In genomic region chr10:43540442-43541152, GRCm38 (mm10) we compare ENCODE assay signal across 8 mouse cellular contexts. TPM values are rescaled to one million over a fixed set of nuclear protein-coding genes. Genes with fewer than 3 reads are reported as not detected.
A peak's percentile ranks its signal among the peaks of the same experiment; 100 is the strongest.
DNase-seq lines count a peak whose midpoint lies in the region; ATAC-seq lines count a peak whose summit lies in the region.

TSS of gene 1700021F05Rik (minus strand) at chr10:43540994.

- H3K27me3 ChIP-seq in heart, embryonic 14.5 days (ENCODE audit: control insufficient read depth, insufficient read depth, low read length), result no peaks in the 10 kb centered on the region
- H3K27me3 ChIP-seq in liver, embryonic 13.5 days, result no peaks in the 10 kb centered on the region
- no peaks in the 10 kb centered on the region for H3K27me3 ChIP-seq in stomach, embryonic 16.5 days (ENCODE audit: control insufficient read depth, insufficient read depth, low read length)

- under 1% methylated on average over 35 of the region's 56 CpGs for WGBS in heart, embryonic 14.5 days
- WGBS in liver, embryonic 13.5 days (ENCODE audit: insufficient replicate concordance), result under 1% methylated on average over 52 of the region's 56 CpGs
- WGBS in stomach, embryonic 16.5 days, result under 1% methylated on average over 51 of the region's 56 CpGs

- peak within 1 kb of the TSS; percentile 77 to 86 for H3K4me3 ChIP-seq in heart, embryonic 14.5 days (ENCODE audit: control insufficient read depth in 1 of 2, insufficient read depth in 1 of 2, low read depth in 1 of 2, low read length in 2 of 2)
- peak within 1 kb of the TSS; percentile 91 for H3K4me3 ChIP-seq in liver, embryonic 13.5 days (replicated peaks)
- peak within 1 kb of the TSS; percentile 62 for H3K4me3 ChIP-seq in stomach, embryonic 16.5 days (replicated peaks; ENCODE audit: low read length)

- H3K4me2 ChIP-seq in heart, embryonic 14.5 days (ENCODE audit: low read length), result peak within 1 kb of the TSS; percentile 76
- H3K4me2 ChIP-seq in liver, embryonic 13.5 days, result peak within 1 kb of the TSS; percentile 79
- H3K4me2 ChIP-seq in stomach, embryonic 16.5 days (ENCODE audit: low read depth, low read length), result peak within 1 kb of the TSS; percentile 75

- peak; percentile 98 for ATAC-seq in erythroid progenitor cell, adult 5-6 weeks (replicated peaks; ENCODE audit: low FRiP score, poor library complexity, severe bottlenecking)
- ATAC-seq in heart, embryonic 14.5 days (ENCODE audit: insufficient number of reproducible peaks, insufficient read depth, low FRiP score, low read depth), result peak; percentile 97
- ATAC-seq in liver, embryonic 13.5 days (ENCODE audit: low read depth), result peak; percentile 99
- ATAC-seq in stomach, embryonic 16.5 days (ENCODE audit: insufficient read depth, low FRiP score), result peak; percentile 99

- H3K9me3 ChIP-seq in heart, embryonic 14.5 days (ENCODE audit: control insufficient read depth, low read length), result no peaks in the 10 kb centered on the region
- no peaks in the 10 kb centered on the region for H3K9me3 ChIP-seq in liver, embryonic 13.5 days (replicated peaks)
- no peaks in the 10 kb centered on the region for H3K9me3 ChIP-seq in stomach, embryonic 16.5 days (replicated peaks; ENCODE audit: control insufficient read depth, low read length)

- peaks cover 2 to 9% of the 10 kb centered on the region in 2 experiments; a peak in 2 of 4 replicates for H3K4me1 ChIP-seq in heart, embryonic 14.5 days (ENCODE audit: control insufficient read depth in 2 of 2, insufficient read depth in 2 of 2, low read length in 2 of 2)
- peaks cover 24% of the 10 kb centered on the region for H3K4me1 ChIP-seq in liver, embryonic 13.5 days (replicated peaks)
- H3K4me1 ChIP-seq in stomach, embryonic 16.5 days (ENCODE audit: control insufficient read depth, insufficient read depth, low read length), result peaks cover 12% of the 10 kb centered on the region

- H3K9ac ChIP-seq in heart, embryonic 14.5 days (ENCODE audit: low read length), result peak within 1 kb of the TSS; percentile 95
- H3K9ac ChIP-seq in liver, embryonic 13.5 days, result peak within 1 kb of the TSS; percentile 92
- H3K9ac ChIP-seq in stomach, embryonic 16.5 days (ENCODE audit: low read length), result peak within 1 kb of the TSS; percentile 87

- DNase-seq in CD4-positive helper T cell, adult 2 months (ENCODE audit: low read depth, low spot score), result peak; percentile 96
- DNase-seq in brain, embryonic 18.5 days (ENCODE audit: low read depth, low spot score), result peak; percentile 80
- DNase-seq in kidney, postnatal 14 days, result peak; percentile 97
- DNase-seq in liver, embryonic 13.5 days, result peak; percentile 92
- peak; percentile 97 for DNase-seq in neural tube, embryonic 10.5 days (ENCODE audit: extremely low spot score, low spot score)

- H3K36me3 ChIP-seq in heart, embryonic 14.5 days (ENCODE audit: control insufficient read depth, insufficient read depth, low read length), result peaks cover 14% of the 10 kb centered on the region
- H3K36me3 ChIP-seq in liver, embryonic 13.5 days, result peaks cover 5% of the 10 kb centered on the region; the same call in 1 of the 2 replicates
- H3K36me3 ChIP-seq in stomach, embryonic 16.5 days (ENCODE audit: control insufficient read depth, insufficient read depth, low read length), result no peaks in the 10 kb centered on the region

- peak within 1 kb of the TSS; percentile 76 to 92 for H3K27ac ChIP-seq in heart, embryonic 14.5 days (replicated peaks in 1 of 2; ENCODE audit: control insufficient read depth in 1 of 2, insufficient read depth in 1 of 2, low read depth in 2 of 2, low read length in 2 of 2)
- H3K27ac ChIP-seq in liver, embryonic 13.5 days, result peak within 1 kb of the TSS; percentile 78
- peak within 1 kb of the TSS; percentile 43 for H3K27ac ChIP-seq in stomach, embryonic 16.5 days (ENCODE audit: low read length)

RNA-seq across cellular contexts. Expression of gene 1700021F05Rik, which starts in this region (rescaled TPM):
- total RNA-seq in erythroid progenitor cell, adult 5-6 weeks (2015; ENCODE audit: low replicate concordance), result 7.6 and 19.3 TPM in 2 replicates
- total RNA-seq in erythroid progenitor cell, adult 5-6 weeks (2017; ENCODE audit: low replicate concordance), result 21.9 and 25.0 TPM in 2 replicates
- polyA plus RNA-seq in heart, embryonic 14.5 days (2014; fragmentation: Nextera tagmentation; extraction: Ambion mirVana), result 90.8 and 94.3 TPM in 2 replicates
- polyA plus RNA-seq in liver, embryonic 13.5 days (2015; fragmentation: Nextera tagmentation; extraction: Ambion mirVana), result 40.1 and 51.7 TPM in 2 replicates
- polyA plus RNA-seq in stomach, embryonic 16.5 days (2015; fragmentation: Nextera tagmentation; extraction: Ambion mirVana), result 59.7 and 60.6 TPM in 2 replicates

Comparison
In these comparisons a context has a peak if more than half of its experiments do, and no peak if none do; other contexts are left out.
1. Peak in every context shown above with its lines: DNase-seq, ATAC-seq, H3K4me3 ChIP-seq and H3K27ac ChIP-seq.